Mouse (Mus musculus) ES-Bruce4 (cell line): ENCODE measurements around the gene Hace1.

Source experiments
- CTCF ChIP-seq: IDR thresholded peaks from one replicate; pipeline ENCODE4 v1.8.1; 2011; ENCODE audit warnings: low read depth, low read length
- POLR2A ChIP-seq: IDR thresholded peaks from one replicate; pipeline ENCODE4 v1.8.1; 2011; ENCODE audit warnings: low read length; ENCODE audit not compliant: insufficient read depth

DNA sequence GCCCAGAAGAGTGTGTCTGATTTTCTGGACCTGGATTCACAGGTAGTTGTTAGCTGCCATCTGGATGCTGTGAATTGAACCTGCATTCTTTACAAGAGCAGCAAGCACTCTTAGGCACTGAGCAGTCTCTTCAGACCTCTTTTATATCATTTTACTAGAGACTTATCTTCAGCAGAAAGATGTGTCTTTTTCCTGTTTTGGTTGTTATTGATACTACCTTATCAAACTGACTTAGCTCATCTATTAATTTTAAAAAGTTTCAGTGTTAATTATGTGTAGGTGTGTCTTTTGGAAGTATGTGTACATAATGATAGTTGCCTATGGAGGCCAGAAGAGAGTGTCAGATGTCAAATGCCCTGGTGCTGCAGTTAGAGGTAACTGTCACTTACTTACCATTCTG, 62.1 kb downstream of the Hace1 start:
- TF ChIP-seq CTCF (no peak), POLR2A (no peak)
